Mouse (Mus musculus) forebrain, embryonic 11.5 days (tissue): ENCODE results near the gene Krt78. TPM values are rescaled to one million over a fixed set of nuclear protein-coding genes. Genes with fewer than 3 reads are reported as not detected.

Experiments
- ATAC-seq: fragments of 200-750 bp; cut with Nextera tagmentation; replicated peaks from 2 replicates; pipeline ENCODE4 v1.8.0; 2017; ENCODE audit warnings: moderate TSS enrichment; ENCODE audit not compliant: low FRiP score
- DNase-seq: peaks from one replicate; pipeline ENCODE4 v3.0.0-alpha.2; 2017; ENCODE audit warnings: low spot score
- H3K27ac ChIP-seq: fragments of 300-500 bp; sonication (generic); 2 replicates; pipeline ENCODE4 v1.5.1; 2014; ENCODE audit warnings: low read depth, low read length
- H3K27me3 ChIP-seq: fragments of 300-500 bp; sonication (generic); 2 replicates; pipeline ENCODE4 v1.6.1; 2014; ENCODE audit warnings: mild to moderate bottlenecking, low read length, mixed read lengths; ENCODE audit not compliant: control insufficient read depth, insufficient read depth
- H3K36me3 ChIP-seq: fragments of 300-500 bp; sonication (generic); 2 replicates; pipeline ENCODE4 v1.6.1; 2014; ENCODE audit warnings: mild to moderate bottlenecking, low read length, moderate library complexity, mixed read lengths; ENCODE audit not compliant: control insufficient read depth, insufficient read depth
- H3K4me1 ChIP-seq: fragments of 300-500 bp; sonication (generic); replicated peaks from 2 replicates; pipeline ENCODE4 v1.6.1; 2014; ENCODE audit warnings: low read length, mixed read lengths; ENCODE audit not compliant: control insufficient read depth, insufficient read depth
- H3K4me2 ChIP-seq: fragments of 300-500 bp; sonication (generic); 2 replicates; pipeline ENCODE4 v1.6.1; 2014; ENCODE audit warnings: low read depth, mild to moderate bottlenecking, low read length, moderate library complexity, mixed read lengths; ENCODE audit not compliant: severe bottlenecking
- H3K4me3 ChIP-seq: fragments of 300-500 bp; sonication (generic); 2 replicates; pipeline ENCODE4 v1.5.1; 2014; ENCODE audit warnings: low read depth, low read length
- H3K9ac ChIP-seq: fragments of 300-500 bp; sonication (generic); 2 replicates; pipeline ENCODE4 v1.6.1; 2014; ENCODE audit warnings: low read length
- H3K9me3 ChIP-seq: fragments of 300-500 bp; sonication (generic); 2 replicates; pipeline ENCODE4 v1.6.1; 2016; ENCODE audit warnings: low read length, mixed read lengths; ENCODE audit not compliant: control insufficient read depth
- WGBS: fragments of 180-500 bp; shearing (Covaris S2); extraction: QIAGEN DNeasy Blood & Tissue Kit; methylation state at CpG from one replicate; pipeline ENCODE4 v1.1.7; 2014; 5-methylcytosine and 5-hydroxymethylcytosine counted together
- polyA plus RNA-seq: library from polyadenylated mRNA; unstranded; fragments of >200 nt; fragmentation: Nextera tagmentation; extraction: Ambion mirVana; gene quantifications from 2 replicates; pipeline ENCODE4 v1.2.1, GENCODE M21; 2014

Gene Krt78
- polyA plus RNA-seq, 1 experiment from 2014 or later: not detected

- WGBS: 79% methylated on average over 1 of the region's 1 CpGs
- H3K9me3 ChIP-seq: no peaks in the 10 kb centered on the region
- peaks cover 7% of the 10 kb centered on the region; the same call in 1 of the 2 replicates for H3K4me1 ChIP-seq
Observed at GRCm38 (mm10) chr15:101925041-101925440, 29.0 kb downstream of the Krt78 start.

DNA sequence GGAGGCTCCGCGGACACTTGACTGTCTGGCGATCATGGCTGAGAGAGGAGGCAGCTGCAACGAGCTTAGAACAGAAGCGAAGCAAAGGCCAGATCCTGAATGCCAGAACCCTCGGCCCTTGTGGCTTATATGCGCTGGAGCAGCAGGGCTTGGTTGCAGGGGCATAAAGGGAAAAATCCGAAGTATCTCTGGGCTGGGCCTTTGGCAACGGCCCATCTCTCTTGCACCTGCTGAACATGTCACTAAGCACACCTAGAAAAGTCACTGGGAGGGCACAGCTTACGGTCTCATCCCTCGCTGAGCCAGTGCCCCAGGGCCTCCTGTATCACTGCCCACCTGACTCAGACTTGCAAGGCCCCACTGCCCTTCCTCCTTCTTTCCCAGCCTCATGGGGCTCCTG lies 29.5 kb downstream of the Krt78 start, which contains the start of gene Krt4:
Krt4 (minus strand) TSS at position 101 of the 400 bp plus-strand sequence.
- no peak within 1 kb of the TSS for H3K4me2 ChIP-seq
- ATAC-seq (no peak), DNase-seq (no peak)
- H3K27me3 ChIP-seq: no peaks in the 10 kb centered on the region; the same call in 1 of the 2 replicates
- no peaks in the 10 kb centered on the region for H3K9me3 ChIP-seq
- no peak within 1 kb of the TSS for H3K9ac ChIP-seq
- no peaks in the 10 kb centered on the region for H3K36me3 ChIP-seq
- WGBS: 82% methylated on average over 11 of the region's 11 CpGs
- H3K4me1 ChIP-seq: peaks cover 4% of the 10 kb centered on the region; the same call in 1 of the 2 replicates
- H3K4me3 ChIP-seq: no peak within 1 kb of the TSS
- no peak within 1 kb of the TSS for H3K27ac ChIP-seq

More at GRCm38 (mm10) chr15:101925041-101925440, 29.0 kb downstream of the Krt78 start:
- H3K27ac ChIP-seq: no peak overlapping the region
- no peak overlapping the region for H3K4me3 ChIP-seq
- DNase-seq: no peak
- peaks cover 3% of the 10 kb centered on the region; the same call in 1 of the 2 replicates for H3K27me3 ChIP-seq
- no peak overlapping the region for H3K4me2 ChIP-seq
- H3K36me3 ChIP-seq: no peaks in the 10 kb centered on the region
- ATAC-seq: no peak
- no peak overlapping the region for H3K9ac ChIP-seq

DNA sequence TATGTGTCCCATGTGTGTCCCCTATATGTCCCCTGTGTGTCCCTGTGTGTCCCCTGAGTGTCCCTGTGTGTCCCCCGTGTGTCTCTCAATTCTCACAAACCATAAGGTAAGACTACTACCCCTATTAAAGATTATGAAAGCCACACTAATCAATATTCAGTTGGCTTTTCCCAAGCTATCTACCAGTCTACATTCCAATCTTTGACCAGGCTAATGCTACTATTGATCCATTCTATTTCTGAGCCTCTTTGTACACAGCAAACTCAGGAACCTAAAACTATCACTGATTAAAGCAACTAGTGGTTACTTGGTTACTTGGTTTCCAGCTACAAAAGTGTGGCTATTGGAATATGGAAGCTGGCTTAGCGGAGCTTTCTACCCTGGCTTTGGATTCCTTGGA lies 31.8 kb downstream of the Krt78 start:
- no peaks in the 10 kb centered on the region for H3K9me3 ChIP-seq
- H3K27me3 ChIP-seq: no peaks in the 10 kb centered on the region
- H3K36me3 ChIP-seq: no peaks in the 10 kb centered on the region
- no peak overlapping the region for H3K4me2 ChIP-seq
- no peak overlapping the region for H3K4me3 ChIP-seq
- no peak overlapping the region for H3K27ac ChIP-seq
- H3K4me1 ChIP-seq: no peaks in the 10 kb centered on the region
- 87% methylated on average over 2 of the region's 2 CpGs for WGBS
- DNase-seq (no peak), ATAC-seq (no peak)
- no peak overlapping the region for H3K9ac ChIP-seq

DNA sequence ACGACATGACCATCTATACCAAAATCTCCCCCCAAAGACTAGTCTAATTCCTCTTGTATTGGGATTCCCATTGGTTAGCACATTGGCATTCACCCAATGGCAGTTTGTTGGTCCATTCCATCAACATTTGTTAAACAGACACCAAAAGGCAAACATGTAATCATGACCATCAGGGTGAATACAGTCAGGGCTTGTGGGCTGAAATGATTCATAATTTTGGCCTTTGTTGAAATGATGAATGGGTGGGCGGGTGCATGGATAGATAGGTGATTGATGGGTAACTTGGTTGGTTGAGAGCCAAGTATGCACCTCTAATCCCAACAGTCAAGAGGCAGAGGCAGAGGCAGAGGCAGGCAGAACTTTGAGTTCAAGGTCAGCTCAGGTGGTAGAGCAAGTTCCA lies 38.0 kb downstream of the Krt78 start:
- Histone ChIP-seq H3K4me3 (no peak overlapping the region), H3K4me1 (no peaks in the 10 kb centered on the region), H3K27me3 (no peaks in the 10 kb centered on the region), H3K9ac (no peak overlapping the region), H3K27ac (no peak overlapping the region), H3K36me3 (no peaks in the 10 kb centered on the region), H3K9me3 (no peaks in the 10 kb centered on the region), H3K4me2 (no peak overlapping the region)
- DNase-seq: no peak
- WGBS: 70% methylated on average over 2 of the region's 2 CpGs
- ATAC-seq: no peak

DNA sequence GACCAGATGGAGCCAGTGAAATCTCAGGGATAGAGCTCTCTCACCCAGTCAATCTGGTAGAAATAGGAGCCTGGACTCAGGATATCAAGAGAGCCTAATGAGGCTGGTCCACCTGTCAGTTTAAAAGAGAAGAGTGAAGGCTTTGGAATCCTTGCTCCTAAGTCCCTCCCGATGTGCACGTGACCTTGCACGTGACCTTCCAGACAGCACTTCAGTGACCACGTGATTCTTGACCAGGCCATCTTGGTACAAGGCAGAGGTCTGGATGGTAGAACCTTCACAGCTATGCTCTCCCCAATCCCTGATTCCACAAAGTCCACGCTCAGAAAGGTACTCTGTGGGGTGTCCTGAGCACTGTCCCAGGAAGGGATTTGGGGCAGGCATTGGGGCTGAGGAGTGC lies 49.2 kb downstream of the Krt78 start:
- no peaks in the 10 kb centered on the region for H3K4me1 ChIP-seq
- H3K27me3 ChIP-seq: no peaks in the 10 kb centered on the region
- H3K9ac ChIP-seq: no peak overlapping the region
- WGBS: 86% methylated on average over 5 of the region's 5 CpGs
- H3K36me3 ChIP-seq: no peaks in the 10 kb centered on the region
- DNase-seq: no peak
- no peaks in the 10 kb centered on the region for H3K9me3 ChIP-seq
- no peak overlapping the region for H3K4me3 ChIP-seq
- H3K27ac ChIP-seq: no peak overlapping the region
- ATAC-seq: no peak
- H3K4me2 ChIP-seq: no peak overlapping the region

DNA sequence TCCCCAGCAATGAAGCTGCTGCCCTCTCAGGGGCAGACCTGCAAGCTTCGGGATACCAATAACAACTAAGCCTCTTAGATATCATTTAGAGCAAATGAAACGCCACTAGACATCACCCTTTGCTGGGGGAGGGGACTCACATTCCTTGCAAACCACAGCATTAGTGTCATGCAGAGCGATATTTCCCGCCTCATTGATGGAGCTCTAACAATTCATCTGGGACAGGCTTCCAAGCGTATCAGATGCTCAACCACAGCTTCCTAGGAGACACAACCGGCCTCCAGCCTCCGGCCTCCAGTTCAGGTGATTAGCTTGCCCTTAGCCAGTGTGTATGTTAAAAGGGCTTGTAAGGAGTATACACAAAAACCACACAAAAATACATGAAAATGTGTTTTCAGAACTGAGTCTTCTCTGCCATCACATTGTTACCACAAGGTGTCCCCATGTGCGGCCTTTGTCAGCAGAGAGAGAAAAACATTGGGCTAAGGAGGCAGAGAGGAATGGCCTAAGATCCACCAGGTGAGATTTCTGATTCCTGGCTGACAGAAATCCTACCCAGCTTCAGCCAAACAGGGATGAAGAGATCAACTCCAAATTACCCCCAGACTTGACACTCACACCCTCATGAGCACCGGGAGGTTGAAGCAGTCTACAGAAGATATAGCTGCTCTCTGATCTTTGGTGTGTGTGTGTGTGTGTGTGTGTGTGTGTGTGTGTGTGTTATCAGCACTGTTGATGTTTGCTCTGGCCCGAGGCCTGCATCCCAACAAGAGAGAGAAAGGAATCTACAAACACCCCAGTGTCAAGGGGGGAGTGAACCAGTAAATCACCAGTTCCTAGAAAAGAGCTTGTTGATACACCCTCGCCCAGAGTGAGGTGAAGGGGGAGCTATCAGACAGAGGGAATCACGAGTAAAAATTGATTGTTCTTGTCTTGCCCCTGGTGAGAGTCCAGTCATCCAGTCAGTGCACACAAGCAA lies 51.6 kb downstream of the Krt78 start:
- Histone ChIP-seq H3K4me3 (no peak overlapping the region), H3K9ac (no peak overlapping the region), H3K27me3 (no peaks in the 10 kb centered on the region), H3K27ac (no peak overlapping the region), H3K36me3 (no peaks in the 10 kb centered on the region), H3K9me3 (no peaks in the 10 kb centered on the region), H3K4me2 (no peak overlapping the region), H3K4me1 (no peaks in the 10 kb centered on the region)
- ATAC-seq (no peak), DNase-seq (no peak)
- 68% methylated on average over 12 of the region's 12 CpGs for WGBS

Other genes starting within 250 kb of the Krt78 start
- gene Krt5, start 241.4 kb downstream of the Krt78 start, polyA plus RNA-seq: 0.57 and 0.67 TPM in 2 replicates
- gene Krt71, start 211.2 kb downstream of the Krt78 start, polyA plus RNA-seq: not detected in 2 replicates
- not detected in 2 replicates for gene Krt72, start 167.8 kb downstream of the Krt78 start, polyA plus RNA-seq
- gene Krt73, start 151.9 kb downstream of the Krt78 start, polyA plus RNA-seq: 0.12 TPM in 1 of 2 replicates, not detected in the other
- not detected in 2 replicates for gene Krt2, start 136.1 kb downstream of the Krt78 start, polyA plus RNA-seq
- gene Krt1, start 103.5 kb downstream of the Krt78 start, polyA plus RNA-seq: 2.6 TPM in 2 replicates
- gene Krt77, start 84.6 kb downstream of the Krt78 start, polyA plus RNA-seq: not detected in 2 replicates
- not detected in 2 replicates for gene Krt76, start 61.4 kb downstream of the Krt78 start, polyA plus RNA-seq
- not detected in 2 replicates for gene Krt4, start 29.6 kb downstream of the Krt78 start, polyA plus RNA-seq
- gene Krt79, start 14.0 kb downstream of the Krt78 start, polyA plus RNA-seq: 0.12 TPM in 1 of 2 replicates, not detected in the other
- gene Krt8, start 50.2 kb upstream of the Krt78 start, polyA plus RNA-seq: 16.2 and 19.2 TPM in 2 replicates
- gene Krt18, start 73.9 kb upstream of the Krt78 start, polyA plus RNA-seq: 12.0 and 13.6 TPM in 2 replicates
- 122 and 129 TPM in 2 replicates for gene Eif4b, start 119.5 kb upstream of the Krt78 start, polyA plus RNA-seq
- 8.8 and 10.5 TPM in 2 replicates for gene Tns2, start 146.1 kb upstream of the Krt78 start, polyA plus RNA-seq
- 12.0 and 12.1 TPM in 2 replicates for gene Spryd3, start 181.9 kb upstream of the Krt78 start, polyA plus RNA-seq
- 0.33 TPM in 1 of 2 replicates, not detected in the other for gene Igfbp6, start 190.1 kb upstream of the Krt78 start, polyA plus RNA-seq
- gene Soat2, start 196.2 kb upstream of the Krt78 start, polyA plus RNA-seq: not detected in 2 replicates
- 79.8 and 80.7 TPM in 2 replicates for gene Zfp740, start 249.0 kb upstream of the Krt78 start, polyA plus RNA-seq